ENCODE assay signal across 8 mouse cellular contexts in the genomic region with DNA sequence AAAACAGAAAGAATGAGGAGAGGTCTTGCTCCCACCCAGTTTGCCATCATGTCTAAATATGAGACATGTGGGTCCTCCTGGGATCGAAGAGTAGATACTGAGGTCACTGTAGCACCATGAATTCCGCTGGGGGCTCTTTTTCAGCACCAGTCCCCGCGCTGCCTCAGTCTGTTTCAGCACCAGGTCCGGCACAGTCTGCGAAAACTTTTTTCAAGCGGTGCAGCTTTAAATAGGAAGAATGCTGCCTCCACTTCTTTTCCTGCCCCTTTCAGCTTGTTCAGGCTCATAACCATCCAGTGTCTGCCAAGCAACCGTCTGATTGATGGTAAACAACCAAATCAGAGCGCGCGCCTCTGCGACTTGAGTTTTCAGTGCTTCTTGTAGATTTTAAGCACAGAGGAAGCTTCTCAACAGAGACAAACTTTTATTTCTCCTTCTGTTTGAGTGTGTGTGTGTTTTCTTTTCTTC. TPM values are rescaled to one million over a fixed set of nuclear protein-coding genes. Genes with fewer than 3 reads are reported as not detected.
DNase-seq lines count a peak whose midpoint lies in the region; ATAC-seq and TF ChIP-seq lines count a peak whose summit lies in the region.

TSS of gene Col5a2 (minus strand) at position 418 of the 468 bp plus-strand sequence.

- 0 out of 2 replicates have a peak, but pooled peaks cover 12% of the 10 kb centered on the region for H3K36me3 ChIP-seq in embryonic facial prominence, embryonic 14.5 days (ENCODE audit: control insufficient read depth, insufficient read depth, low read length)
- H3K36me3 ChIP-seq in limb, embryonic 14.5 days (ENCODE audit: control insufficient read depth, insufficient read depth, low read length): 0 out of 2 replicates have a peak, but pooled peaks cover 4% of the 10 kb centered on the region
- no peaks in the 10 kb centered on the region for H3K36me3 ChIP-seq in midbrain, postnatal 0 days (ENCODE audit: insufficient read depth, low read length)

- DNase-seq in adrenal gland, adult 2 months: peak; percentile 32
- DNase-seq in embryonic facial prominence, embryonic 14.5 days (ENCODE audit: low spot score): peak; percentile 96
- DNase-seq in heart, adult 8-10 months (ENCODE audit: low spot score): peak; percentile 75
- peak; percentile 30 to 35 for DNase-seq in kidney, adult 8-10 months
- peak; percentile 91 for DNase-seq in limb, embryonic 14.5 days (ENCODE audit: low spot score)
- peak; percentile 64 for DNase-seq in midbrain, postnatal 0 days (ENCODE audit: low spot score)
- peak; percentile 49 for DNase-seq in testis, postnatal 14 days (ENCODE audit: low spot score)

- 6% methylated on average over 12 of the region's 12 CpGs for WGBS in embryonic facial prominence, embryonic 14.5 days
- 7% methylated on average over 12 of the region's 12 CpGs for WGBS in limb, embryonic 14.5 days
- 30% methylated on average over 12 of the region's 12 CpGs for WGBS in midbrain, postnatal 0 days

- 0 out of 2 replicates have a peak, but pooled peaks cover 5% of the 10 kb centered on the region for H3K4me1 ChIP-seq in embryonic facial prominence, embryonic 14.5 days (ENCODE audit: control insufficient read depth, insufficient read depth, low read length)
- H3K4me1 ChIP-seq in limb, embryonic 14.5 days (ENCODE audit: control insufficient read depth, insufficient read depth, low read length): peaks cover 8% of the 10 kb centered on the region
- no peaks in the 10 kb centered on the region for H3K4me1 ChIP-seq in midbrain, postnatal 0 days (ENCODE audit: insufficient read depth, low read length)

- TF ChIP-seq POLR2A in limb, embryonic 14.5 days (IDR thresholded peaks at IDR 0.05; ENCODE audit: borderline replicate concordance, extremely low read depth, insufficient read depth, insufficient read length): peak; percentile 84; the same call in 1 of the 2 replicates

- peak within 1 kb of the TSS; percentile 88 for H3K27ac ChIP-seq in embryonic facial prominence, embryonic 14.5 days (replicated peaks; ENCODE audit: low read depth, low read length)
- H3K27ac ChIP-seq in limb, embryonic 14.5 days (replicated peaks; ENCODE audit: low read depth, low read length): peak within 1 kb of the TSS; percentile 95
- no peak within 1 kb of the TSS for H3K27ac ChIP-seq in midbrain, postnatal 0 days (ENCODE audit: low read depth, low read length)

- H3K9me3 ChIP-seq in embryonic facial prominence, embryonic 14.5 days (ENCODE audit: control insufficient read depth, low read length): no peaks in the 10 kb centered on the region
- H3K9me3 ChIP-seq in limb, embryonic 14.5 days (ENCODE audit: control insufficient read depth, low read length): no peaks in the 10 kb centered on the region
- H3K9me3 ChIP-seq in midbrain, postnatal 0 days (ENCODE audit: low read length): no peaks in the 10 kb centered on the region

- no peak for TF ChIP-seq CTCF in midbrain, postnatal 0 days (IDR thresholded peaks at IDR 0.05)

- H3K9ac ChIP-seq in embryonic facial prominence, embryonic 14.5 days (ENCODE audit: low read depth, low read length): peak within 1 kb of the TSS; percentile 66
- peak within 1 kb of the TSS; percentile 82 for H3K9ac ChIP-seq in limb, embryonic 14.5 days (ENCODE audit: low read depth, low read length, severe bottlenecking)
- 0 out of 2 replicates have a peak within 1 kb of the TSS, but pooled peaks have one; percentile 29 for H3K9ac ChIP-seq in midbrain, postnatal 0 days (replicated peaks; ENCODE audit: low read length, poor library complexity, severe bottlenecking)

- H3K4me2 ChIP-seq in embryonic facial prominence, embryonic 14.5 days (ENCODE audit: low read depth, low read length): peak within 1 kb of the TSS; percentile 45
- H3K4me2 ChIP-seq in limb, embryonic 14.5 days (replicated peaks; ENCODE audit: low read depth, low read length, severe bottlenecking): peak within 1 kb of the TSS; percentile 47
- H3K4me2 ChIP-seq in midbrain, postnatal 0 days (ENCODE audit: low read depth, low read length, poor library complexity, severe bottlenecking): peak within 1 kb of the TSS; percentile 60

- no peaks in the 10 kb centered on the region for H3K27me3 ChIP-seq in embryonic facial prominence, embryonic 14.5 days (replicated peaks; ENCODE audit: control insufficient read depth, insufficient read depth, low read length)
- H3K27me3 ChIP-seq in limb, embryonic 14.5 days (ENCODE audit: control insufficient read depth, insufficient read depth, low read length): no peaks in the 10 kb centered on the region
- H3K27me3 ChIP-seq in midbrain, postnatal 0 days (ENCODE audit: insufficient read depth, low read length): no peaks in the 10 kb centered on the region

- H3K4me3 ChIP-seq in embryonic facial prominence, embryonic 14.5 days (ENCODE audit: low read depth, low read length): peak within 1 kb of the TSS; percentile 46
- peak within 1 kb of the TSS; percentile 53 for H3K4me3 ChIP-seq in limb, embryonic 14.5 days (replicated peaks; ENCODE audit: low read length)
- H3K4me3 ChIP-seq in midbrain, postnatal 0 days (ENCODE audit: low read depth, low read length): peak within 1 kb of the TSS; percentile 37

- ATAC-seq in embryonic facial prominence, embryonic 14.5 days (ENCODE audit: low read depth): peak; percentile 91
- peak; percentile 77 for ATAC-seq in limb, embryonic 14.5 days (ENCODE audit: low FRiP score, low read depth)
- ATAC-seq in midbrain, postnatal 0 days (ENCODE audit: low FRiP score): peak; percentile 55; the same call in 1 of the 2 replicates
- ATAC-seq in erythroid progenitor cell, adult 5-6 weeks (replicated peaks; ENCODE audit: low FRiP score, poor library complexity, severe bottlenecking): no peak

RNA-seq across cellular contexts. Expression of gene Col5a2, which starts in this region (rescaled TPM):
- total RNA-seq in adrenal gland, adult 2 months (2021): 10 to 100 TPM in 1 of 2 experiments, 1 to 10 TPM in 1; 5.5 to 10.6 TPM
- 1.3 and 1.6 TPM in 2 replicates for polyA plus RNA-seq in adrenal gland, adult 2 months (2012; rRNA removed)
- polyA plus RNA-seq in embryonic facial prominence, embryonic 14.5 days (2014; fragmentation: Nextera tagmentation; extraction: Ambion mirVana): 213 and 231 TPM in 2 replicates
- total RNA-seq in heart, adult 8-10 months (2022): 10 to 100 TPM in 1 of 4 experiments, 1 to 10 TPM in 3; 6.2 to 10.7 (median 7.9) TPM
- 154 and 180 TPM in 2 replicates for polyA plus RNA-seq in limb, embryonic 14.5 days (2012; rRNA removed)
- 182 and 184 TPM in 2 replicates for polyA plus RNA-seq in limb, embryonic 14.5 days (2014; fragmentation: Nextera tagmentation; extraction: Ambion mirVana)
- total RNA-seq in midbrain, postnatal 0 days (2014; rRNA removed): 19.8 and 23.8 TPM in 2 replicates
- polyA plus RNA-seq in midbrain, postnatal 0 days (2015; fragmentation: Nextera tagmentation; extraction: Ambion mirVana): 6.5 and 6.8 TPM in 2 replicates
- total RNA-seq in erythroid progenitor cell, adult 5-6 weeks (2015; ENCODE audit: low replicate concordance): not detected in 2 replicates
- total RNA-seq in erythroid progenitor cell, adult 5-6 weeks (2017; ENCODE audit: low replicate concordance): 0.13 TPM in 1 of 2 replicates, not detected in the other

Comparison
In these comparisons a context has a peak if more than half of its experiments do, and no peak if none do; other contexts are left out.
1. RNA of gene Col5a2 (total RNA-seq): 19.8 to 23.8 TPM in midbrain, postnatal 0 days, 5.5 to 10.6 TPM in adrenal gland, adult 2 months and 6.2 to 10.7 TPM in heart, adult 8-10 months; 0.13 TPM in erythroid progenitor cell, adult 5-6 weeks; every median in the first group is over 4 times any median in the second.
2. RNA of gene Col5a2 (polyA plus RNA-seq): 213 to 231 TPM in embryonic facial prominence, embryonic 14.5 days and 154 to 184 TPM in limb, embryonic 14.5 days; 6.5 to 6.8 TPM in midbrain, postnatal 0 days and 1.3 to 1.6 TPM in adrenal gland, adult 2 months; every median in the first group is over 10 times any median in the second.
3. DNase-seq: peak in every context shown above with its lines; median percentile 96 in embryonic facial prominence, embryonic 14.5 days; 91 in limb, embryonic 14.5 days; 75 in heart, adult 8-10 months; 64 in midbrain, postnatal 0 days; 49 in testis, postnatal 14 days; 32 in kidney, adult 8-10 months; 32 in adrenal gland, adult 2 months.
4. H3K9ac ChIP-seq: peak in every context shown above with its lines; median percentile 82 in limb, embryonic 14.5 days; 66 in embryonic facial prominence, embryonic 14.5 days; 29 in midbrain, postnatal 0 days.
5. Peak in every context shown above with its lines, with median percentiles within 50 percentile points of each other: H3K4me2 ChIP-seq and H3K4me3 ChIP-seq.